Mouse (Mus musculus) midbrain, embryonic 16.5 days (tissue): ENCODE data around the gene Tbc1d8b. TPM values are rescaled to one million over a fixed set of nuclear protein-coding genes. Genes with fewer than 3 reads are reported as not detected.

ENCODE experiments used
- ATAC-seq: fragments of 200-750 bp; cut with Nextera tagmentation; 2 replicates; pipeline ENCODE4 v1.8.0; 2017; ENCODE audit warnings: moderate TSS enrichment
- H3K27ac ChIP-seq: fragments of 300-500 bp; sonication (generic); 2 replicates; pipeline ENCODE4 v1.5.1; 2014; ENCODE audit warnings: mild to moderate bottlenecking, low read length, mixed read lengths
- H3K27me3 ChIP-seq: fragments of 300-500 bp; sonication (generic); 2 replicates; pipeline ENCODE4 v1.6.1; 2014; ENCODE audit warnings: low read depth, low read length, mixed read lengths; ENCODE audit not compliant: control insufficient read depth, insufficient read depth
- H3K36me3 ChIP-seq: fragments of 300-500 bp; sonication (generic); 2 replicates; pipeline ENCODE4 v1.6.1; 2014; ENCODE audit warnings: mild to moderate bottlenecking, low read length, moderate library complexity, mixed read lengths; ENCODE audit not compliant: control insufficient read depth, insufficient read depth
- H3K4me1 ChIP-seq: fragments of 300-500 bp; sonication (generic); 2 replicates; pipeline ENCODE4 v1.6.1; 2014; ENCODE audit warnings: mild to moderate bottlenecking, low read length, mixed read lengths; ENCODE audit not compliant: control insufficient read depth, insufficient read depth
- H3K4me2 ChIP-seq: fragments of 300-500 bp; sonication (generic); 2 replicates; pipeline ENCODE4 v1.6.1; 2014; ENCODE audit warnings: mild to moderate bottlenecking, low read length, mixed read lengths
- H3K4me3 ChIP-seq: fragments of 300-500 bp; sonication (generic); 2 replicates; pipeline ENCODE4 v1.5.1; 2014; ENCODE audit warnings: low read depth, mild to moderate bottlenecking, low read length, moderate library complexity, mixed read lengths
- H3K9ac ChIP-seq: fragments of 300-500 bp; sonication (generic); 2 replicates; pipeline ENCODE4 v1.6.1; 2014; ENCODE audit warnings: low read depth, low read length, mixed read lengths
- H3K9me3 ChIP-seq: fragments of 300-500 bp; sonication (generic); replicated peaks from 2 replicates; pipeline ENCODE4 v1.6.1; 2014; ENCODE audit warnings: mild to moderate bottlenecking, low read length, mixed read lengths; ENCODE audit not compliant: control insufficient read depth, poor library complexity, severe bottlenecking
- WGBS: fragments of 180-500 bp; shearing (Covaris S2); extraction: QIAGEN DNeasy Blood & Tissue Kit; methylation state at CpG from one replicate; pipeline ENCODE4 v1.1.7; 2014; 5-methylcytosine and 5-hydroxymethylcytosine counted together
- polyA plus RNA-seq: library from polyadenylated mRNA; unstranded; fragments of >200 nt; fragmentation: Nextera tagmentation; extraction: Ambion mirVana; gene quantifications from 2 replicates; pipeline ENCODE4 v1.2.1, GENCODE M21; 2015

Tbc1d8b gene
- polyA plus RNA-seq, 1 experiment from 2014 or later = 0.31 TPM

DNA sequence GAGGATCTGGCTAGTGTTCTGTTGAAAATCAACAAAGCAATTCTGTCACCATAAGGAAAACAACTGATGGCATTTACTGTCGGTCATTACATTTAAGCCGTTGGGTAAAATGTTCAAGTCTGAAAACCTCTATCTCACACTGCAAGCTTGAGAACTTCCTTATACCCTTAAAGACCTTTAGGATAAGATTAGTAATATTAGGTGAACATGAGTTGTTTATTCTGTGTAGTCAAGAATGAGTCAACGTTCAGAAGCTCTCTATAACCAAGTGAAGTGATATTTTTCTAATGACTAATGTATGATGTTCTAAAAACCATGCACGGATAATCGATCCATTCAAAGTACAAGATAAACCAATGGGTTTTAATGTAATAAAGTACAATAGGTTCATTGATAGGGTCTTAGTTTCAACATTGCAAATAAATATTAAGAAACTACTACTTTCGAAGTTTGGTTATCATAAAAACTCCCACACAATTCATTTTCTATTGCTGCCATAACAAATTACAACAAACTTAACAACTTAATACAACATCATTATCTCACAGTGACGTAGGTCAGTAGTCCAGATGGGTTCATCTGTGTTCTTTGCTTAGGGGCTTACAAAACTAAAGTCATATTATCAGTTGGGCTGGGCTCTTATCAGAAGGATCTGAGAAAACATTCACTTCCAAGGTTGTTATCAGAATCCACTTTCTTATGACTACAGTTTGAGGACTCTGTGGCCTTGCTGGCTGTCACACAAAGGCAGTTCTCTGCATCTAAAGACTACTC lies 109.5 kb downstream of the Tbc1d8b start:
- no peak for ATAC-seq
- H3K9me3 ChIP-seq = no peaks in the 10 kb centered on the region
- no peak overlapping the region for H3K4me3 ChIP-seq
- WGBS = 89% methylated on average over 7 of the region's 7 CpGs
- no peak overlapping the region for H3K4me2 ChIP-seq
- no peak overlapping the region for H3K27ac ChIP-seq
- H3K4me1 ChIP-seq = no peaks in the 10 kb centered on the region
- no peaks in the 10 kb centered on the region for H3K36me3 ChIP-seq
- H3K27me3 ChIP-seq = peaks cover 3% of the 10 kb centered on the region; the same call in 1 of the 2 replicates
- H3K9ac ChIP-seq = no peak overlapping the region

DNA sequence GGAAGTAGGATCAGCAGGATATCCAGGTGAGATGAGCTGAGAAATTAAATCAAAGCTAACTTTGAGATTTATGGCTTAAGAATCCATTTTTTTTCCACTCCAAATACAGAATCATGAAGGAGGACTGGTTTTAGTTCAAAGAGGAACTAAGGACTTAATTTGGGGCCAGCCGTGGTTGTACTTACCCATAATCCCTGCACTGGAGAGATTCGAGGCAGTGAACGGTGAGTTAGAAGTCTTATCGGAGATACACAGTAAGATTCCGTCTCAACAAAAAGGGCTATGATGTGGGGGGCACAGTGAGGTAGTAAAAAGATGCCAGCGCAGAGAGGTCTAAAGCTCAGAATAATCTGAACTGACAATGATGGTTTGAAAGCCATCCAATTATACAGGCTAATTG lies 111.2 kb downstream of the Tbc1d8b start:
- WGBS = 59% methylated on average over 6 of the region's 6 CpGs
- Histone ChIP-seq H3K36me3 (no peaks in the 10 kb centered on the region), H3K27me3 (peaks cover 3% of the 10 kb centered on the region; the same call in 1 of the 2 replicates), H3K4me2 (no peak overlapping the region), H3K27ac (no peak overlapping the region), H3K4me3 (no peak overlapping the region), H3K9me3 (no peaks in the 10 kb centered on the region), H3K9ac (no peak overlapping the region), H3K4me1 (no peaks in the 10 kb centered on the region)
- ATAC-seq = no peak

DNA sequence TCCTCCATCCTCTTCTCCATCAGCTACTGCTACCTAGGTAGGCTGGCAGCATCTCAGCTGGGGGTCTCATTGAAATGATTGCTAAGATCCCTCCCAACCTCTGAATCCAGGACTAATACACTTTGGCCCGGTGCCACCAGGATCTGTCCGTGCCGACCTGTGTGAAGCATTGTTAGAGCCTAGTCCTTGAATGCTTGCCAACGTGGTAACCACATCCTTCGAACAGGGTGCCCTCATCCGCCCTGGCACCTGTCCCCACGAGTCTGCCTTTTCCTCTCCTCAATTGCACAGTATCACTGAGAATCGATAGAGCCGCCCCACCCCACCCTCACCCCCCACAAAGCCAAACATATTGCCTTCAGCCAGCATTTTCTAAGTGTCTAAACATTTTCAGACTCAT lies 113.1 kb downstream of the Tbc1d8b start:
- 64% methylated on average over 9 of the region's 9 CpGs for WGBS
- ATAC-seq = no peak
- H3K36me3 ChIP-seq = no peaks in the 10 kb centered on the region

DNA sequence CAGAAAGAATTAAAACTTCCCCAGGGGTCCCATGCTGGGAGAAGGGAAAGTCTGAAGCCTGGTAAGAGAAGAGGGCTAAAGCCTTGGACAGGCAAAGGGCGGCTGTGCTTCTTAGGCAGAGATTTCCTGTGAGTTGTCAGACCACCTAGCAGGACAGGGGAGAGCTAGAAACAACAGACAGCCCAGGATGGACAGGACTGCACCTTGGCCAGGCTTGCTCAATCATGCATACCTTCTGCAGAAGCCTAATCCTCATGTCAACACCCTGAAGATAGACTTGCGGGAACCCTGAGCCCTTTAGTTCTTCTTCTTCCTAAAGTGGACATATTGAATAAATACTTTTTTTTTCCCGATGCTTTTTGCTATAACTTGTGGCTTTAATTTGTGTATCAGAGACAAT lies 115.2 kb downstream of the Tbc1d8b start:
- H3K9ac ChIP-seq = no peak overlapping the region
- H3K27ac ChIP-seq = no peak overlapping the region
- no peaks in the 10 kb centered on the region for H3K36me3 ChIP-seq
- WGBS = 72% methylated on average over 3 of the region's 3 CpGs
- no peak overlapping the region for H3K4me3 ChIP-seq
- no peak for ATAC-seq
- no peaks in the 10 kb centered on the region for H3K9me3 ChIP-seq
- H3K4me2 ChIP-seq = no peak overlapping the region
- H3K4me1 ChIP-seq = no peaks in the 10 kb centered on the region
- H3K27me3 ChIP-seq = no peaks in the 10 kb centered on the region; the same call in 1 of the 2 replicates

More for the DNA sequence above, 113.1 kb downstream of the Tbc1d8b start:
- Histone ChIP-seq H3K27ac (no peak overlapping the region), H3K9ac (no peak overlapping the region), H3K4me2 (no peak overlapping the region), H3K9me3 (no peaks in the 10 kb centered on the region), H3K27me3 (no peaks in the 10 kb centered on the region; the same call in 1 of the 2 replicates), H3K4me3 (no peak overlapping the region), H3K4me1 (no peaks in the 10 kb centered on the region)

DNA sequence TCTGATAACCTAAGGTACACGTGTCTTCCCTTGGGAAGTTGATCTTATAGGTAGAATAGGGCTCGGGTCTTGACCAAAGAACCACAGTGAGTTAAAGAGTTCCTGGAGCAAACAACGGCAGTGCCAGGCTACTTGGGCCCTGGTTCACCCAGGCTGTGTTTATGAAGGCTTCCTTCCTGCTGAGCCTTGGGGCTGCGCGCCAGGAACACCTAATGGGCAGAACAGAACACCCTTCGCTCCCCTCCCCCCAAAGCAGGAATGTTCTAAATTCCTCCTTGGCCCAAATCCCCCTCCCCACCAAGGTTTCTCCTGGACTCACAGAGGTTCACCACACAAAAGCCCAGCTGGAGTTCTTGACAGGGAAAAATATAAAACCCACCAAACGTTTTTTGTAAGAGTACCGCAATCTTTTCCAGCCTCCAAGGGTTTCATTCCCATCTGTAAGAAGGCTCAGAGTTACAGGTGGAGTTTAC lies 115.6 kb downstream of the Tbc1d8b start, which contains the start of gene Cldn2:
Gene Cldn2 (plus strand): TSS at position 423 of the 473 bp plus-strand sequence.
- H3K9ac ChIP-seq = no peak within 1 kb of the TSS
- H3K4me3 ChIP-seq = no peak within 1 kb of the TSS
- H3K4me1 ChIP-seq = no peaks in the 10 kb centered on the region
- no peak for ATAC-seq
- no peak within 1 kb of the TSS for H3K27ac ChIP-seq
- H3K9me3 ChIP-seq = no peaks in the 10 kb centered on the region
- H3K27me3 ChIP-seq = no peaks in the 10 kb centered on the region; the same call in 1 of the 2 replicates
- H3K36me3 ChIP-seq = no peaks in the 10 kb centered on the region
- 68% methylated on average over 8 of the region's 8 CpGs for WGBS
- H3K4me2 ChIP-seq = no peak within 1 kb of the TSS

Other genes with a start within 250 kb of the Tbc1d8b start
- gene D330045A20Rik, start 204.6 kb upstream of the Tbc1d8b start, polyA plus RNA-seq = 2.1 and 2.2 TPM in 2 replicates
- gene Rnf128, start 121.7 kb upstream of the Tbc1d8b start, polyA plus RNA-seq = 5.4 and 6.3 TPM in 2 replicates
- gene Gm15013, start 29.5 kb downstream of the Tbc1d8b start, polyA plus RNA-seq = 0.27 TPM in 1 of 2 replicates, not detected in the other
- gene Ripply1, start 97.4 kb downstream of the Tbc1d8b start, polyA plus RNA-seq = 0.24 TPM in 1 of 2 replicates, not detected in the other
- 0.72 and 0.85 TPM in 2 replicates for gene Cldn2, start 115.8 kb downstream of the Tbc1d8b start, polyA plus RNA-seq
- gene Morc4, start 186.7 kb downstream of the Tbc1d8b start, polyA plus RNA-seq = 3.3 and 3.4 TPM in 2 replicates